Mouse (Mus musculus): Measurements from ENCODE around the gene Bcl2l10.

- TF ChIP-seq CTCF (IDR thresholded peaks at IDR 0.05; ENCODE audit: low read depth) (peak; percentile 81), EP300 (IDR thresholded peaks at IDR 0.05; ENCODE audit: low read depth) (no peak)
These were observed 35.5 kb upstream of the Bcl2l10 start for GRCm38 (mm10) chr9:75312008-75312407.
